12 mouse cellular contexts compared by ENCODE assay signal in genomic region chr11:7263971-7264370, GRCm38 (mm10). TPM values are rescaled to one million over a fixed set of nuclear protein-coding genes. Genes with fewer than 3 reads are reported as not detected.
"Had no signal": no experiment of that assay in that cellular context is flagged by ENCODE, and none has a peak within 500 bp of the region (broad histone marks: within the 10 kb centered on the region; RNA-seq: fewer than 3 reads in every experiment).

No protein-coding gene starts in this region.

- H3K4me3 ChIP-seq: intestine, embryonic 15.5 days; left cerebral cortex, adult 2 months; limb, embryonic 10.5 days; liver, embryonic 13.5 days; megakaryocyte, embryonic 14.5 days; midbrain, embryonic 15.5 days; neural tube, embryonic 12.5 days had no signal

- H3K4me1 ChIP-seq: intestine, embryonic 15.5 days; limb, embryonic 10.5 days; liver, embryonic 13.5 days; megakaryocyte, embryonic 14.5 days; midbrain, embryonic 15.5 days; neural tube, embryonic 12.5 days had no signal

- ATAC-seq: intestine, embryonic 15.5 days; liver, postnatal 0 days; midbrain, embryonic 15.5 days had no signal

- H3K27ac ChIP-seq: intestine, embryonic 15.5 days; left cerebral cortex, adult 2 months; limb, embryonic 10.5 days; liver, embryonic 13.5 days; macrophage; midbrain, embryonic 15.5 days; neural tube, embryonic 12.5 days; stomach, postnatal 0 days had no signal

- H3K9ac ChIP-seq: intestine, embryonic 15.5 days; liver, embryonic 13.5 days; liver, postnatal 0 days; midbrain, embryonic 15.5 days; neural tube, embryonic 12.5 days had no signal

- H3K9me3 ChIP-seq: intestine, embryonic 15.5 days; limb, embryonic 10.5 days; liver, embryonic 13.5 days; midbrain, embryonic 15.5 days; neural tube, embryonic 12.5 days had no signal

- H3K4me2 ChIP-seq: intestine, embryonic 15.5 days; liver, embryonic 13.5 days; midbrain, embryonic 11.5 days; midbrain, embryonic 15.5 days; neural tube, embryonic 12.5 days had no signal

- H3K27me3 ChIP-seq: intestine, embryonic 15.5 days; liver, embryonic 13.5 days; megakaryocyte, embryonic 14.5 days; midbrain, embryonic 15.5 days; neural tube, embryonic 12.5 days had no signal

- DNase-seq: liver, embryonic 13.5 days; liver, postnatal 0 days; thymus, postnatal 4 days had no signal

- H3K36me3 ChIP-seq: intestine, embryonic 15.5 days; limb, embryonic 10.5 days; liver, embryonic 13.5 days; midbrain, embryonic 15.5 days; neural tube, embryonic 12.5 days had no signal

RNA-seq across cellular contexts. Expression of gene Igfbp3, which starts 50.2 kb away (rescaled TPM):
- polyA plus RNA-seq: macrophage had no signal
